Mouse (Mus musculus): ENCODE data around the gene Rab39. TPM values are rescaled to one million over a fixed set of nuclear protein-coding genes. Genes with fewer than 3 reads are reported as not detected.

Rab39 gene
- polyA plus RNA-seq, 1 experiment from 2014 or later: 1.7 TPM

GRCm38 (mm10) chr9:53666665-53667019 is 39.4 kb downstream of the Rab39 start:
- WGBS: under 1% methylated on average over 28 of the region's 28 CpGs

GRCm38 (mm10) chr9:53665428-53665827 is 40.6 kb downstream of the Rab39 start:
- ATAC-seq (replicated peaks; ENCODE audit: insufficient number of reproducible peaks, low FRiP score, low TSS enrichment, low read depth) (no peak), DNase-seq (ENCODE audit: low spot score) (no peak)
- no peaks in the 10 kb centered on the region for H3K4me1 ChIP-seq (ENCODE audit: control insufficient read depth, insufficient read depth, low read length)
- H3K9ac ChIP-seq (replicated peaks; ENCODE audit: low read length): no peak overlapping the region
- no peaks in the 10 kb centered on the region for H3K9me3 ChIP-seq (replicated peaks; ENCODE audit: control insufficient read depth, low read length)
- H3K27ac ChIP-seq (replicated peaks; ENCODE audit: low read depth, low read length): no peak overlapping the region
- H3K4me2 ChIP-seq (ENCODE audit: low read depth, low read length): no peak overlapping the region
- H3K4me3 ChIP-seq (ENCODE audit: low read depth, low read length): no peak overlapping the region
- no peaks in the 10 kb centered on the region for H3K27me3 ChIP-seq (ENCODE audit: control insufficient read depth, insufficient read depth, low read length)
- H3K36me3 ChIP-seq (replicated peaks; ENCODE audit: control insufficient read depth, insufficient read depth, low read depth, low read length): no peaks in the 10 kb centered on the region

More at GRCm38 (mm10) chr9:53666665-53667019, 39.4 kb downstream of the Rab39 start:
- DNase-seq (ENCODE audit: low spot score): no peak
- Histone ChIP-seq H3K36me3 (replicated peaks; ENCODE audit: control insufficient read depth, insufficient read depth, low read depth, low read length) (no peaks in the 10 kb centered on the region), H3K27ac (replicated peaks; ENCODE audit: low read depth, low read length) (peak overlapping the region; percentile 85), H3K27me3 (ENCODE audit: control insufficient read depth, insufficient read depth, low read length) (no peaks in the 10 kb centered on the region), H3K4me2 (ENCODE audit: low read depth, low read length) (peak overlapping the region; percentile 74), H3K9ac (replicated peaks; ENCODE audit: low read length) (peak overlapping the region; percentile 99), H3K9me3 (replicated peaks; ENCODE audit: control insufficient read depth, low read length) (no peaks in the 10 kb centered on the region), H3K4me3 (ENCODE audit: low read depth, low read length) (peak overlapping the region; percentile 91), H3K4me1 (ENCODE audit: control insufficient read depth, insufficient read depth, low read length) (no peaks in the 10 kb centered on the region)
- ATAC-seq (replicated peaks; ENCODE audit: insufficient number of reproducible peaks, low FRiP score, low TSS enrichment, low read depth): no peak; the same call in 1 of the 2 replicates

GRCm38 (mm10) chr9:53664819-53665218 is 41.2 kb downstream of the Rab39 start:
- no peak for DNase-seq (ENCODE audit: low spot score)
- H3K9me3 ChIP-seq (replicated peaks; ENCODE audit: control insufficient read depth, low read length): no peaks in the 10 kb centered on the region
- WGBS: 89% methylated on average over 2 of the region's 2 CpGs
- H3K27ac ChIP-seq (replicated peaks; ENCODE audit: low read depth, low read length): no peak overlapping the region
- no peak overlapping the region for H3K9ac ChIP-seq (replicated peaks; ENCODE audit: low read length)
- no peaks in the 10 kb centered on the region for H3K27me3 ChIP-seq (ENCODE audit: control insufficient read depth, insufficient read depth, low read length)
- no peak overlapping the region for H3K4me3 ChIP-seq (ENCODE audit: low read depth, low read length)
- no peaks in the 10 kb centered on the region for H3K36me3 ChIP-seq (replicated peaks; ENCODE audit: control insufficient read depth, insufficient read depth, low read depth, low read length)
- no peak overlapping the region for H3K4me2 ChIP-seq (ENCODE audit: low read depth, low read length)
- no peaks in the 10 kb centered on the region for H3K4me1 ChIP-seq (ENCODE audit: control insufficient read depth, insufficient read depth, low read length)
- ATAC-seq (replicated peaks; ENCODE audit: insufficient number of reproducible peaks, low FRiP score, low TSS enrichment, low read depth): no peak

GRCm38 (mm10) chr9:53634796-53635195 is 71.2 kb downstream of the Rab39 start:
- whole genome bisulfite sequencing: 93% methylated on average over 6 of the region's 6 CpGs
- Histone ChIP-seq H3K4me3 (ENCODE audit: low read depth, low read length) (no peak overlapping the region), H3K4me2 (ENCODE audit: low read depth, low read length) (no peak overlapping the region), H3K27me3 (ENCODE audit: control insufficient read depth, insufficient read depth, low read length) (no peaks in the 10 kb centered on the region), H3K36me3 (replicated peaks; ENCODE audit: control insufficient read depth, insufficient read depth, low read depth, low read length) (peaks cover 2% of the 10 kb centered on the region), H3K4me1 (ENCODE audit: control insufficient read depth, insufficient read depth, low read length) (no peaks in the 10 kb centered on the region), H3K9me3 (replicated peaks; ENCODE audit: control insufficient read depth, low read length) (no peaks in the 10 kb centered on the region), H3K27ac (replicated peaks; ENCODE audit: low read depth, low read length) (no peak overlapping the region), H3K9ac (replicated peaks; ENCODE audit: low read length) (no peak overlapping the region)
- ATAC-seq (replicated peaks; ENCODE audit: insufficient number of reproducible peaks, low FRiP score, low TSS enrichment, low read depth) (no peak), DNase-seq (ENCODE audit: low spot score) (no peak)

Other genes with a start within 250 kb of the Rab39 start
- 14.9 and 15.2 TPM in 2 replicates for gene Atm, start 169.5 kb downstream of the Rab39 start, polyA plus RNA-seq (2014; fragmentation: Nextera tagmentation; extraction: Ambion mirVana)
- 24.6 and 25.9 TPM in 2 replicates for gene Npat, start 169.2 kb downstream of the Rab39 start, polyA plus RNA-seq (2014; fragmentation: Nextera tagmentation; extraction: Ambion mirVana)
- gene Acat1, start 95.8 kb downstream of the Rab39 start, polyA plus RNA-seq (2014; fragmentation: Nextera tagmentation; extraction: Ambion mirVana): 56.7 and 65.0 TPM in 2 replicates
- gene Cul5, start 36.2 kb downstream of the Rab39 start, polyA plus RNA-seq (2014; fragmentation: Nextera tagmentation; extraction: Ambion mirVana): 44.6 and 46.1 TPM in 2 replicates
- 5.4 and 6.0 TPM in 2 replicates for gene Slc35f2, start 65.3 kb upstream of the Rab39 start, polyA plus RNA-seq (2014; fragmentation: Nextera tagmentation; extraction: Ambion mirVana)
- 1.2 and 2.0 TPM in 2 replicates for gene Sln, start 143.9 kb upstream of the Rab39 start, polyA plus RNA-seq (2014; fragmentation: Nextera tagmentation; extraction: Ambion mirVana)

All from embryonic facial prominence, embryonic 11.5 days (tissue).